Mouse (Mus musculus) layer of hippocampus, adult 11-12 months (tissue): ENCODE measurements at regions not wholly inside any gene's neighbourhood (a gene's known extent, or its start where the extent isn't known, plus 50 kb on each side); places are given as distances from the start of the nearest gene placed in this dataset.

Source experiments
- DNase-seq: peaks from one replicate; pipeline ENCODE4 v3.0.0; 2022; ENCODE audit warnings: low spot score

DNA sequence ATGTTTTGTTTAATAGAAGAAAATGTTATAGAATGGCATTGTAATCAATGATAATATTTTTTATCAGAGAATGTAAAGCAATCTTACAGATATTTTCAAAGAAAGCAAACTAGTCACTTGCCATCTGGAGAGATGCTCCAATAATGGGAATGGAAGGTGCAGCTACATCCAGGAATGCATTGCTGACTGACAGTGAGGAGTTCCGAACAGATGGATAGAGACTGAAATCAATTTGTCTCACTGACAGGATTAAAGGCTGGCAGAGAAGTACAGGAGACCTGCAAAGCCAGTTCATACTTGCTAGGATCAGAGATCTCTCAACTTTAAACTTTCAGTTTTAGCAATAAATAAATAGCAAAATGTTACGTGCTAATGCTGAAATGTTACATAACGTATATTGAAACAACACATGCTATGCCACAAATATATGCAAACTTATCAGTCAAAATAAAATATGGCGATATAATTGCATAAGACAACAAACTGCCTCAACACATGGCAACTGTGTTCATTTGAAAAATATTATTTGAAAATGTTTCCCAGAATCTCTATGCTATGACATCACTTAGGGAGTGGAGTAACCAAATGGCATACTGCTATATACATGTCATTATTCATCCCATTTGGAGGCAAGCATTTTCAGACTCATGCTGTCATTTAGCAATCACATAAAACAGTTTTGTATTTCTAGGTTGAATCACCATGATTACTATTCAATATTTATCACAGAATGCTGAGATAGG is 78.1 kb downstream of the Pom121l12 start:
- no peak for DNase-seq

DNA sequence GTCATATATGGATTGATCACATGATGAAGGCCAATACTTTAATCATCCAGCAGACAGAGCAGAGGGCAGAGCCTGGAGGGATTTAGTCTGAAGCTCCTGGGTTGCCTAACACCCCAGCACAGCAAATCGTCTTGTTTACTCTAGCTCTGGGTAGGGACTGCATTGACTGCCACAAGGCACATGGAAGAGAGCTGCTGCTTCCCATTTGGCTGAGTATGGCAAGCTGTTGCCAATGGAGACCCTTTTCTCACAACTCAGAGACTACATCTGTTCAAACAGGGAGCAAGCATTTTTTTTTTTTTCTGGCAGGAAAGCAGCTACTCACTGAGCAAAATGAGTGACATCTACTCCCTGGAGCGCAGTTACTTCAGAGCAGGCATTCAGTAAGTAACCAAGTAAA is 101.6 kb downstream of the Pom121l12 start:
- DNase-seq: peak; percentile 26
